Mouse (Mus musculus): Measurements from ENCODE around the gene B9d2.

The B9d2 gene

GRCm38 (mm10) chr7:25731294-25732055, 50.9 kb downstream of the B9d2 start:
- no peak for DNase-seq (ENCODE audit: low read depth, low spot score)

GRCm38 (mm10) chr7:25734991-25735390, 54.4 kb downstream of the B9d2 start:
- no peak for DNase-seq (ENCODE audit: low read depth, low spot score)
